Mouse (Mus musculus) liver, embryonic 13.5 days (tissue): ENCODE data around the gene Map4k1. TPM values are rescaled to one million over a fixed set of nuclear protein-coding genes. Genes with fewer than 3 reads are reported as not detected.

Experiments used
- ATAC-seq: fragments of 200-750 bp; cut with Nextera tagmentation; 2 replicates; pipeline ENCODE4 v1.8.0; 2017; ENCODE audit warnings: low read depth, mild to moderate bottlenecking, moderate number of reproducible peaks, moderate library complexity
- DNase-seq: peaks from one replicate; pipeline ENCODE4 v3.0.0; 2022
- H3K27ac ChIP-seq: fragments of 300-500 bp; sonication (generic); 2 replicates; pipeline ENCODE4 v1.5.1; 2015; ENCODE audit warnings: moderate library complexity, mild to moderate bottlenecking, inconsistent platforms
- H3K27me3 ChIP-seq: fragments of 300-500 bp; sonication (generic); 2 replicates; pipeline ENCODE4 v1.6.1; 2015; ENCODE audit warnings: mild to moderate bottlenecking, inconsistent platforms
- H3K36me3 ChIP-seq: fragments of 300-500 bp; sonication (generic); 2 replicates; pipeline ENCODE4 v1.6.1; 2015; ENCODE audit warnings: mild to moderate bottlenecking, inconsistent platforms
- H3K4me1 ChIP-seq: fragments of 300-500 bp; sonication (generic); replicated peaks from 2 replicates; pipeline ENCODE4 v1.6.1; 2015; ENCODE audit warnings: inconsistent platforms
- H3K4me2 ChIP-seq: fragments of 300-500 bp; sonication (generic); 2 replicates; pipeline ENCODE4 v1.6.1; 2015; ENCODE audit warnings: inconsistent platforms, mild to moderate bottlenecking, moderate library complexity
- H3K4me3 ChIP-seq: fragments of 300-500 bp; sonication (generic); replicated peaks from 2 replicates; pipeline ENCODE4 v1.5.1; 2015; ENCODE audit warnings: mild to moderate bottlenecking, inconsistent platforms
- H3K9ac ChIP-seq: fragments of 300-500 bp; sonication (generic); 2 replicates; pipeline ENCODE4 v1.6.1; 2015; ENCODE audit warnings: mild to moderate bottlenecking, inconsistent platforms
- H3K9me3 ChIP-seq: fragments of 300-500 bp; sonication (generic); replicated peaks from 2 replicates; pipeline ENCODE4 v1.6.1; 2016; ENCODE audit warnings: inconsistent platforms
- WGBS: fragments of 180-500 bp; shearing (Covaris S2); methylation state at CpG from one replicate; pipeline ENCODE4 v1.1.7; 2015; ENCODE audit not compliant: insufficient replicate concordance; 5-methylcytosine and 5-hydroxymethylcytosine counted together
- polyA plus RNA-seq: library from polyadenylated mRNA; unstranded; fragments of >200 nt; fragmentation: Nextera tagmentation; extraction: Ambion mirVana; gene quantifications from 2 replicates; pipeline ENCODE4 v1.2.1, GENCODE M21; 2015

Gene Map4k1
- 27.4 and 29.1 TPM in 2 replicates for polyA plus RNA-seq

DNA sequence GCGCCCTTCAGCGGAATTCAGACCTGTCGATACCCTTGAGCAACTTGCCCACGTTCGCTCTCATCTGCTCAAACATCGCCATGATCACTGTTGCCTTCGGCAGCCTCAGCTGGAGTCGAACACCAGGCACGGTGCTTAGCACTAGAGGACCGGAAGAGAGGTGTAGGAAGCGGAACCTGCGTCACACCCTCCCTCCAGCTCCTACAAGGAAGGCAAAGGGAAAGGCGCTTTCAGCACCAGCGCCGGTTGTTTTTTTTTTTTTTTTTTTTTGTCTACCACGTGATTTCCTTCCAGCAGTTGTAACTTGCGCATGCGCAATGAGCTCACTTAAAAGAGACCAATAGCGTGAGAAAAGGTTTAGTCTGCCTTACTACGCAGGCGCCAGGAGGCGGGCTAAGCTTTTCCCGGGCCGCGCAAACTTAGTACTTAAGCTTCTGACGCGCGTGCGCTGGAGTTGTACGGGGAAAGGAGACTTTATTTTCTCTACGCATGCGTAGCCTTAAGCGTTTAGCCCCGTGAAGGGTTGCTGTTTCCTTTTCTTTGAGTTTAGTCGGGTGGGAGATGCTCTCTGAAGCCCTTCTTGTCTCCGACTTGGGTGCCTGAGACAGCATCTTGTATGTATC is at the start of gene Map4k1, which contains the start of gene Eif3k:
TSS of gene Map4k1 (plus strand) at position 400 of the 623 bp plus-strand sequence.
TSS of gene Eif3k (minus strand) at position 214 of the 623 bp plus-strand sequence.
- ATAC-seq (peak; percentile 94), DNase-seq (peak; percentile 96)
- peaks cover 43% of the 10 kb centered on the region for H3K4me1 ChIP-seq
- no peaks in the 10 kb centered on the region for H3K9me3 ChIP-seq
- under 1% methylated on average over 36 of the region's 36 CpGs for WGBS
- H3K27me3 ChIP-seq = no peaks in the 10 kb centered on the region
- H3K27ac ChIP-seq = peak within 1 kb of the TSS; percentile 94
- H3K36me3 ChIP-seq = peaks cover 31% of the 10 kb centered on the region
- H3K4me2 ChIP-seq = peak within 1 kb of the TSS; percentile 89
- peak within 1 kb of the TSS; percentile 86 for H3K9ac ChIP-seq
- H3K4me3 ChIP-seq = peak within 1 kb of the TSS; percentile 80

DNA sequence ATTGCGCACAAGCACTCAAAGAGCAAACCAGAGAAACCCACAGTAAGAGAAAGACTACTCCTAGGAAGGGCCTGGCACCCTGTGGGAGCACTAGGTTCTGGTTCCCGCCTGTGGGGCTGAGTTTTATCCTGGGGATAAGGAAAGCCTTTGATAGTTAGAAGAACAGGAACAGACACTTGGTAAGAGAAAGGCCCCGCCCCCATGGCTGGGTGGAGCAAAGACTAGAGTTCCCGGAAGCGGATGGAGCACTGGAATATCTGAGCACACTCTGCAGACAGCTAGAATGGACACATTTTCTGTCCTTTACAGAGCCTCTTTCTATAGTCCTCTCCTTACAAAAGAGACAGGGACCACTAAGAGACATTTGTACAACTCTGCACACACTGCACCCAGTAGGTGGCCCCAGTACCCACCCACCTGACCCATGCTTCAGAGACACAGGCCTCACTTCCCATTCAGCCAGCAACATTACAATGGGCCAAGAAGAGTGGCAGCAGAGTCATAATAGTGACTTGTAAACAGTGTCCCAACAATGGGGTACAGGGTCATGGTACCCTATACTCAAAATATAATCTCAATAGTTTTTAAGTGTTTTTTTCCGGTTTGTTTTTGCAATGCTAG is 49.3 kb upstream of the Map4k1 start:
- Histone ChIP-seq H3K36me3 (peaks cover 28% of the 10 kb centered on the region), H3K27ac (peak overlapping the region; percentile 32; the same call in 1 of the 2 replicates), H3K9ac (no peak overlapping the region; the same call in 1 of the 2 replicates), H3K4me3 (no peak overlapping the region), H3K27me3 (no peaks in the 10 kb centered on the region), H3K9me3 (no peaks in the 10 kb centered on the region), H3K4me2 (no peak overlapping the region), H3K4me1 (peaks cover 87% of the 10 kb centered on the region)
- DNase-seq (peak; percentile 28), ATAC-seq (no peak)
- WGBS = 55% methylated on average over 6 of the region's 6 CpGs

DNA sequence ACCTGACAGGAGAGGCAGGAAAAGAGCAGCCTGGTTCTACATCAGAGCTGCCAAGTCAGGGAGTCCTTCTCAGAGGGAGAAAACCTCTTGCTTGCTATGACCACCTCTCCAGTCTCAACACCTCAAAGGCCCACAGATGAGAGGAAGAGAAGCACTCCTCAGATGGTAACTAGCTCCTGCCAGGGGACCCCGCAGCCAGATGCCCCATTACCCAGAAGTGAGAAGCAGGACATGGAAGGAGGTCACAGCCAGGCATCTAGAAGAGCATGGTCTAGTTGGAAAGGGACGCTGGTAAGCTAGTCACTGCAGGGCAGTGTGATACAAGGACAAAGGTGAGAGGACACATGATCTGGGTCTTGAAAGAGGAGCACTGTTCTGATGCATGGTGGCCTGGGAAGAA is 48.0 kb upstream of the Map4k1 start:
- no peaks in the 10 kb centered on the region for H3K27me3 ChIP-seq
- no peak overlapping the region for H3K9ac ChIP-seq
- H3K4me2 ChIP-seq = no peak overlapping the region
- no peaks in the 10 kb centered on the region for H3K9me3 ChIP-seq
- H3K4me3 ChIP-seq = no peak overlapping the region
- ATAC-seq = no peak
- no peak for DNase-seq
- H3K36me3 ChIP-seq = peaks cover 26% of the 10 kb centered on the region
- WGBS = 79% methylated on average over 2 of the region's 2 CpGs
- H3K4me1 ChIP-seq = peaks cover 91% of the 10 kb centered on the region
- H3K27ac ChIP-seq = peak overlapping the region; percentile 47; the same call in 1 of the 2 replicates

DNA sequence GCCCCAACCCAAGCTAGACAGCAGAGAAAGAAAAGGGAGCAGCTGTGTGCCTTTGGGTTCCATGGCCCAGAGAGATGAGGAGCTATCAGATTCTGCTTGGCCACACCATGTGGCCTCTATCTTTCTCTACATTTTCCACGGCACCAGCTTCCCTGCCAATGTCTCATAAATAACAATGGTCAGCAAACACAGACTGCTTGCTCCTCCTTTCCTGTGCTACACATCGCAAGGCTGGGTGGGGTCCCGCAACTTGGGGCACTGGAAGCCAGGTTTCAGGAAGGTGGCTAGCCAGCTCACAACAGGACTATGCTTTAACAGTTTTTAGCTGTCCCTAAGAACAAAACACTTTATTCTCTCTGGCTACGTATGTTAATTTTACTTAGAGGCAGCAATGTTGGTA is 45.1 kb upstream of the Map4k1 start:
- peaks cover 91% of the 10 kb centered on the region for H3K4me1 ChIP-seq
- peak overlapping the region; percentile 13 for H3K27ac ChIP-seq
- 55% methylated on average over 4 of the region's 4 CpGs for WGBS
- ATAC-seq = no peak
- no peak for DNase-seq
- peaks cover 34% of the 10 kb centered on the region for H3K36me3 ChIP-seq
- H3K9me3 ChIP-seq = no peaks in the 10 kb centered on the region
- no peak overlapping the region for H3K4me3 ChIP-seq
- no peaks in the 10 kb centered on the region for H3K27me3 ChIP-seq
- peak overlapping the region; percentile 37; the same call in 1 of the 2 replicates for H3K9ac ChIP-seq
- H3K4me2 ChIP-seq = no peak overlapping the region

DNA sequence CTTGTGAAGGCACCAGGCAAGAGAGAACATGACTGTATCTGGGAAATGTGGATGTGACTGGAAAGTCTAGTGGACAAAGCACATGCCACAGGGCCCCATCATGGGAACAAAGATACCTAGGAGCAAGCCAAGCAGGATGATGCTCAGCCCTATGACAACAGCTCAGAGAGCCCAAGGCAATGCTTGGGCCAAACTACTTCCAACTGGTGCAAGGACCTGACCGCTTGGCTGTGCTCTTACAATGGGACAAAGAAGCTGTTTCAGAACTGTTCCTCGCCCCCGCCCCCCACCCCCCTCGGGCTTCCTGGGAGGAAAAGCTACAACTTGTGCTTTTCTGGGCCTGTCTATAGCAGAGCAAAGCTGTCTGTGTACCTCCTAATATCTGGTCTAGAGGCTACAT is 43.2 kb upstream of the Map4k1 start:
- Histone ChIP-seq H3K9me3 (no peaks in the 10 kb centered on the region), H3K4me2 (no peak overlapping the region), H3K4me3 (no peak overlapping the region), H3K27me3 (no peaks in the 10 kb centered on the region), H3K9ac (no peak overlapping the region), H3K36me3 (peaks cover 45% of the 10 kb centered on the region), H3K27ac (no peak overlapping the region), H3K4me1 (peaks cover 94% of the 10 kb centered on the region)
- DNase-seq (no peak), ATAC-seq (no peak)
- WGBS = 61% methylated on average over 4 of the region's 4 CpGs

DNA sequence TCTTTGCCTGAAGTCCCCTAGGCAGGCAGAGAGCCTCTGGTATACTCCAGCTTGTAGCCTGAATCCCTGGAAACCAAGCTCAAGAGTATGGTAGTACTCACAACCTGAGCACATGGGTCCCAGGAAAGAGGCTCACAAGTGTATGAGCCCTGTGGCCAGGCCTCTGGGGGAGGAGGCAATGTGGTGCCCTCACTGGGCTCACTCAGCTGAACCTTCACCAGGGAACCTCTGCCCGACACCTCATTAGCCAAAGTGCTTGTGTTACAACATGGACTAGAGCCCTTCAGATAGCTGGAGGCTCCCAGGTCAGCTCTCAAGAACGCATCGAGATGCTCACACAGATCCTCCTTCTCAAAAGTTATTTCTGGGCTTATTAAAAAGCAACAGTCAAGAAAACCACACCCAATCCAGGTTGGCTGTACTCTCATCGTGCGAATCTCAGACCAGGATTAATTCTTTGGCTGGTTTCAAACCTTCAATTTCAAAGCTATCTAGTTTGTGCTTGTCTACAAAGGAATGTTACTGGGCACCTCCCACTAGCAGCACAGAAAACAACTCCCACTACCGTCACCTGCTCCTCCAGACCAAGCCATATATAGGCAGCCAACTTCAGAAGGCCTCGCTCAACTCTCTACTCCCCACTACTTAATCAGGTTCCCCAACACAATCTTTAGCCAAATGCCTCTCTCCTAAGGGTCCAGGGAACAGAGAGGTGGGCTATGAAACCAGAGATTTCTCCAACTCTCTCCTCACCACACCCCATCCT is 42.2 kb upstream of the Map4k1 start:
- no peak for ATAC-seq
- H3K9me3 ChIP-seq = no peaks in the 10 kb centered on the region
- H3K9ac ChIP-seq = no peak overlapping the region
- H3K27me3 ChIP-seq = no peaks in the 10 kb centered on the region
- H3K36me3 ChIP-seq = peaks cover 41% of the 10 kb centered on the region
- no peak for DNase-seq
- no peak overlapping the region for H3K4me3 ChIP-seq
- H3K4me1 ChIP-seq = peaks cover 93% of the 10 kb centered on the region
- H3K27ac ChIP-seq = no peak overlapping the region
- no peak overlapping the region for H3K4me2 ChIP-seq
- 83% methylated on average over 7 of the region's 7 CpGs for WGBS

DNA sequence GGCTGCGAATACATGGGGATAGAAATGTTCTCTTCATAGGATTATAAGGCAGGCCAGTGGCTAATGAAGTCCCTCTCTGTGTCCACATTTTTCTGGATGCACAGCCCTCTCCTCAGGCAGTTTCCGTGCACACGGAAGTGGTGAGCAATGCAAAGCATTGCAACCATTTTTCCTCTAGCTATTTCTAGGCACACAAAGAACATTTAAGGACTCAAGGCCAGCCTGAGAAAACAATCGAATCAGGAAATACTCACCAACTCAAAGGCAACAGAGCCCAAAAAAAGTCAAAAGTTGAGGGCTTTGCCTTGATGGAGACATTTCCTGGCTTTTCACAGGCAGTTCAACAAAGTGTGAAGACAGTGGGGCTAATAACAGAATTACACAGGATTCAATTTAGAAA is 40.7 kb upstream of the Map4k1 start:
- no peak for DNase-seq
- WGBS = 68% methylated on average over 4 of the region's 4 CpGs

DNA sequence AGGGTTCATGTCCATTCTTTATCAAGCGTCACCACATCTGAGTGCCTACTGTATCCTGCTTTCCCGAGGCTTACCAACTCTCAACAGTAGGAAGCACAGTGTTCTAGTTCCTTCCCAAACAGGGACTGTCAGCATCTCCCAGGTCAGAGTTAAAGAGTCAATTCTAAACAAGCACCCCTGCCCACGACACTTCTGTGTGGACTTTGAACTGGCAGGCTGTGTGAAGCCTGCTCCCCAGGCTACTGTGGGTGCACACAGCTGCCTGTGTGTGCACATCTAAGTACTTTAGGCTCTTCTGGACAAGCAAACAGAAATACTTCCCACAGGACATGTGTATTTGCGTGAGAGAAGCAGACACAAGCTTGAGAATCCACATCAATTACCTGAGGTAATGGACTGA is 40.3 kb upstream of the Map4k1 start:
- Histone ChIP-seq H3K4me2 (peak overlapping the region; percentile 8; the same call in 1 of the 2 replicates), H3K4me1 (peaks cover 96% of the 10 kb centered on the region), H3K9me3 (no peaks in the 10 kb centered on the region), H3K9ac (no peak overlapping the region), H3K4me3 (no peak overlapping the region), H3K27me3 (no peaks in the 10 kb centered on the region), H3K27ac (peak overlapping the region; percentile 65), H3K36me3 (peaks cover 36% of the 10 kb centered on the region)
- ATAC-seq = no peak
- no peak for DNase-seq
- 63% methylated on average over 4 of the region's 4 CpGs for WGBS

More for the DNA sequence above, 40.7 kb upstream of the Map4k1 start:
- Histone ChIP-seq H3K9ac (no peak overlapping the region), H3K9me3 (no peaks in the 10 kb centered on the region), H3K4me1 (peaks cover 96% of the 10 kb centered on the region), H3K4me3 (no peak overlapping the region), H3K36me3 (peaks cover 39% of the 10 kb centered on the region), H3K27ac (peak overlapping the region; percentile 65; the same call in 1 of the 2 replicates), H3K4me2 (no peak overlapping the region), H3K27me3 (no peaks in the 10 kb centered on the region)
- ATAC-seq = no peak

DNA sequence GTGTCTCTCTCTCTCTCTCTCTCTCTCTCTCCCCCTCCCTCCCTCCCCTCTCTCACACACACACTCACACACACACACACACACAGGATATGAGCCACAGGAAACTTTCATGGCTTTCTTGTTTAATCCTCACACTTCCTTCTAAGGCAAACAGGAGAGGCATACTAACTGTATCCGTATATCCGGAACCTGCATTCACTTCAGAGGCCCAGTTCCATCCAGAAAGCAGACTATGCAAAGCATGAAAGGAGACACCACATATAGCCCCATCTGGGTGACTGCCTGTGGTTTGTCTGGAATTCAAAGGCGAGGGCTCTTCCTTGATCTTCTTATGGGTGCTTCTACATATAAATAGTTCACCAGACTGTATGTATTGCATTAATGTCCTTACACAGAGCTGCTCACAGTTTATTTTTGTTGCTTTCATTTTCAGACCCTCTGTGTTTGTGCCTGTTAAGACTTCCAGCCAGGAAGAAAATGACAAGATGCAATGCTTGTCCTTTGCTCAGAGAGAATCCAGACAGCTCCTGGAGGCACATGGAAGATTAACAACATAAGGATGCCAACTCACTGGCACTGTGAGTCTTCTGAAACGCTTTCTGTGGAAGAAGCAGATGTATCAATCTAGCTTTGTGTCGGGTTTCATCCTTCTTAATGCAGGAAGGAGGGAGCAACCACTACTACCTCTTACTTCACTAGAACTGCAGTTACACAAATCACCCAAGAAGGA is 38.2 kb upstream of the Map4k1 start:
- H3K9ac ChIP-seq = no peak overlapping the region
- no peak for ATAC-seq

DNA sequence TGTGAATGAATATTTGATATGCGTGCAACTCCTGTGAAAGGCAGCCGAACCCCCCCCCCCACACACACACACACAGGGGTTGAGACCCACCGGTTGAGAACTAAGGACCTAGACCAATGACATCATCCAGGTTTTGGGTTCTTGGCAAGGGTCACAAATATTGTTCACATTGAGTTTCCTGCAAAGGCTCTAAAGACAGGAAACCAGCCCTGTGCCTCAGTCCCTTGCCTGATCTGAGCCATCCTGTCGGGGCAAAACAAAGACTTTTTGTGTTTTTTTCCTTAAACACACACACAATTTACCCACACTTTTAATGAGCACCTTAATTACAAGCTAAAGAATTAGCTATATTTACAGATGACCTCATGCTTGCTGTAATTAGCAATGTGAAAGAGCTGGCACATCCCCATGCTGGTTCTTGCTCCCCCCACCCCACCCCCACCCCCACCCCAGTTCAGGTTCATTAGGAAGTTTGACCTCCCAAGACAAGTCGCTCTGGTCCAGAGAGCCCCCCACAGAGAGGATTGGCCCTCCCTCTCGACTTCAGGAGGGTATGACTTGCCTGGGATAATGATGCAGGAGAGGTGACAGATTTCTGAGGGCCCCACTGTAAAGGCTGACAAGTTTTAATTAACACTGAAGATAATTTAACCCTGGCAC is 37.0 kb upstream of the Map4k1 start:
- H3K36me3 ChIP-seq = peaks cover 62% of the 10 kb centered on the region
- H3K4me2 ChIP-seq = no peak overlapping the region
- H3K4me3 ChIP-seq = no peak overlapping the region
- whole genome bisulfite sequencing = 48% methylated on average over 6 of the region's 6 CpGs
- no peaks in the 10 kb centered on the region for H3K9me3 ChIP-seq
- peak overlapping the region; percentile 11; the same call in 1 of the 2 replicates for H3K9ac ChIP-seq
- peaks cover 98% of the 10 kb centered on the region for H3K4me1 ChIP-seq
- DNase-seq (no peak), ATAC-seq (no peak)
- H3K27ac ChIP-seq = peak overlapping the region; percentile 81
- no peaks in the 10 kb centered on the region for H3K27me3 ChIP-seq

More for the DNA sequence above, 38.2 kb upstream of the Map4k1 start:
- DNase-seq = no peak
- peaks cover 98% of the 10 kb centered on the region for H3K4me1 ChIP-seq
- H3K36me3 ChIP-seq = peaks cover 54% of the 10 kb centered on the region
- H3K4me3 ChIP-seq = no peak overlapping the region
- H3K9me3 ChIP-seq = no peaks in the 10 kb centered on the region
- WGBS = 77% methylated on average over 5 of the region's 5 CpGs
- peak overlapping the region; percentile 64 for H3K27ac ChIP-seq
- no peak overlapping the region for H3K4me2 ChIP-seq
- no peaks in the 10 kb centered on the region for H3K27me3 ChIP-seq
